Mouse (Mus musculus) forebrain, embryonic 11.5 days (tissue): ENCODE data around the gene Dao. TPM values are rescaled to one million over a fixed set of nuclear protein-coding genes. Genes with fewer than 3 reads are reported as not detected.

Experiments used
- ATAC-seq: fragments of 200-750 bp; cut with Nextera tagmentation; replicated peaks from 2 replicates; pipeline ENCODE4 v1.8.0; 2017; ENCODE audit warnings: moderate TSS enrichment; ENCODE audit not compliant: low FRiP score
- DNase-seq: peaks from one replicate; pipeline ENCODE4 v3.0.0-alpha.2; 2017; ENCODE audit warnings: low spot score
- H3K27ac ChIP-seq: fragments of 300-500 bp; sonication (generic); 2 replicates; pipeline ENCODE4 v1.5.1; 2014; ENCODE audit warnings: low read depth, low read length
- H3K27me3 ChIP-seq: fragments of 300-500 bp; sonication (generic); 2 replicates; pipeline ENCODE4 v1.6.1; 2014; ENCODE audit warnings: mild to moderate bottlenecking, low read length, mixed read lengths; ENCODE audit not compliant: control insufficient read depth, insufficient read depth
- H3K36me3 ChIP-seq: fragments of 300-500 bp; sonication (generic); 2 replicates; pipeline ENCODE4 v1.6.1; 2014; ENCODE audit warnings: mild to moderate bottlenecking, low read length, moderate library complexity, mixed read lengths; ENCODE audit not compliant: control insufficient read depth, insufficient read depth
- H3K4me1 ChIP-seq: fragments of 300-500 bp; sonication (generic); replicated peaks from 2 replicates; pipeline ENCODE4 v1.6.1; 2014; ENCODE audit warnings: low read length, mixed read lengths; ENCODE audit not compliant: control insufficient read depth, insufficient read depth
- H3K4me2 ChIP-seq: fragments of 300-500 bp; sonication (generic); 2 replicates; pipeline ENCODE4 v1.6.1; 2014; ENCODE audit warnings: low read depth, mild to moderate bottlenecking, low read length, moderate library complexity, mixed read lengths; ENCODE audit not compliant: severe bottlenecking
- H3K4me3 ChIP-seq: fragments of 300-500 bp; sonication (generic); 2 replicates; pipeline ENCODE4 v1.5.1; 2014; ENCODE audit warnings: low read depth, low read length
- H3K9ac ChIP-seq: fragments of 300-500 bp; sonication (generic); 2 replicates; pipeline ENCODE4 v1.6.1; 2014; ENCODE audit warnings: low read length
- H3K9me3 ChIP-seq: fragments of 300-500 bp; sonication (generic); 2 replicates; pipeline ENCODE4 v1.6.1; 2016; ENCODE audit warnings: low read length, mixed read lengths; ENCODE audit not compliant: control insufficient read depth
- WGBS: fragments of 180-500 bp; shearing (Covaris S2); extraction: QIAGEN DNeasy Blood & Tissue Kit; methylation state at CpG from one replicate; pipeline ENCODE4 v1.1.7; 2014; 5-methylcytosine and 5-hydroxymethylcytosine counted together
- polyA plus RNA-seq: library from polyadenylated mRNA; unstranded; fragments of >200 nt; fragmentation: Nextera tagmentation; extraction: Ambion mirVana; gene quantifications from 2 replicates; pipeline ENCODE4 v1.2.1, GENCODE M21; 2014

Dao gene
- polyA plus RNA-seq, 1 experiment from 2014 or later: not detected

DNA sequence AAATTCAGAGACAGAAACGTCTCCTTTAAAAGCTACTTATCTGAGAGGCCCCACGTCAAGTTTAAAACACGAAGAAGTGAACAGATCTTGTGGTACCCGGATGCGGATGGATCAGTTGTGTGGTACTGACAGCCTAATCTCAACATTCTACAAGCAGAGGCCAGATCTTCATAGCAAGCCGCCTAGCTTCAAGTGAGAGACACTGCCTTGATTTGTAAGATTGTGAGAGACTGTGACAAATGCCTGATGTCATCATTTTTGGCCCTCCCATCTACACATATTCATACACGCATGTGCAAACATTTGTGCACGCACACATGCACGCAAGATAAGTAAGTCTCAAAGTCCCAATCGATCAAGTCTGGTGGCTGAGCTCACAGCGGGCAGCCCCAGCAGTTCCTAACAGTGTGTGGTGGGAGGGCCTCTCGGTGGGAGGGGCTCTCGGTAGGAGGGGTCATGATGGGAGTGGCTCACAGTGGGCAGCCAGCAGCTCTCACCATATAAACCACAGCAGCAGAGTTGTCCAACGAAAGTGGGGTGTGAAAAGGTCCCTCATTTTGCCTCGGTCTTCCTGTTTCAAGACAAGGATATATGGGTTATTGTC is 37.9 kb downstream of the Dao start:
- 23% methylated on average over 15 of the region's 15 CpGs for WGBS
- ATAC-seq: no peak
- Histone ChIP-seq H3K9me3 (no peaks in the 10 kb centered on the region), H3K9ac (no peak overlapping the region), H3K36me3 (no peaks in the 10 kb centered on the region), H3K4me3 (no peak overlapping the region), H3K27me3 (no peaks in the 10 kb centered on the region), H3K4me1 (peaks cover 10% of the 10 kb centered on the region), H3K27ac (no peak overlapping the region), H3K4me2 (peak overlapping the region; percentile 27; the same call in 1 of the 2 replicates)
- peak; percentile 63 for DNase-seq

- H3K27me3 ChIP-seq: no peaks in the 10 kb centered on the region
- H3K9me3 ChIP-seq: no peaks in the 10 kb centered on the region
- H3K36me3 ChIP-seq: no peaks in the 10 kb centered on the region
- no peak overlapping the region for H3K9ac ChIP-seq
- H3K27ac ChIP-seq: no peak overlapping the region
- WGBS: 86% methylated on average over 4 of the region's 4 CpGs
- H3K4me2 ChIP-seq: no peak overlapping the region
- peaks cover 10% of the 10 kb centered on the region for H3K4me1 ChIP-seq
- ATAC-seq (no peak), DNase-seq (no peak)
- no peak overlapping the region for H3K4me3 ChIP-seq
Measured at GRCm38 (mm10) chr5:114043800-114044199, 40.3 kb downstream of the Dao start.

- Histone ChIP-seq H3K4me1 (peaks cover 10% of the 10 kb centered on the region), H3K4me3 (no peak overlapping the region), H3K36me3 (no peaks in the 10 kb centered on the region), H3K27me3 (no peaks in the 10 kb centered on the region), H3K27ac (no peak overlapping the region), H3K4me2 (no peak overlapping the region), H3K9me3 (no peaks in the 10 kb centered on the region), H3K9ac (no peak overlapping the region)
- WGBS: 81% methylated on average over 1 of the region's 1 CpGs
- ATAC-seq (no peak), DNase-seq (no peak)
Measured at GRCm38 (mm10) chr5:114045134-114045533, 41.6 kb downstream of the Dao start.

- Histone ChIP-seq H3K27ac (no peak overlapping the region), H3K4me3 (no peak overlapping the region), H3K9me3 (no peaks in the 10 kb centered on the region), H3K4me1 (peaks cover 7% of the 10 kb centered on the region), H3K9ac (no peak overlapping the region), H3K36me3 (no peaks in the 10 kb centered on the region), H3K27me3 (no peaks in the 10 kb centered on the region), H3K4me2 (no peak overlapping the region)
- DNase-seq: no peak
- 79% methylated on average over 3 of the region's 3 CpGs for WGBS
- no peak for ATAC-seq
Measured at GRCm38 (mm10) chr5:114046151-114046550, 42.6 kb downstream of the Dao start.

DNA sequence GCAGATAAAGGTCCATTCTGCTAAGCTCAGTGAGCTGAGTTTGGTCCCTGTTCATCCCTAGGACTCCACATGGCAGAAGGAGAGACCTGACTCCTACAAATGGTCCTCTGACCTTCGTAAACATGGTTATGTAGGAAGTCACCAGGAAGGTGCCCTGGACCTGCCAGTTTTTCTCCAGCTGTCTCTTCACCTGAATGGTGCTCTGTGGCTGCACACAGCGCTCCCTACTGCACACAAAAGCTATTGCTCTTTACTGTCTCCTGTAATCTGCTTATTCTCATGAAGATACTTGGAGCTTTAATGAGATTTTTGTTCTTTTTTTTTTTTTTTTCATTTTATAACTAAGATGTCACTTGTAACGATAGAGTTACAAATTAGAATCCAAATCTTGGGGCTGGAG is 43.1 kb downstream of the Dao start:
- DNase-seq: no peak
- no peaks in the 10 kb centered on the region for H3K36me3 ChIP-seq
- H3K4me1 ChIP-seq: peaks cover 3% of the 10 kb centered on the region
- no peak for ATAC-seq
- no peaks in the 10 kb centered on the region for H3K9me3 ChIP-seq
- no peaks in the 10 kb centered on the region for H3K27me3 ChIP-seq
- H3K4me2 ChIP-seq: no peak overlapping the region
- no peak overlapping the region for H3K4me3 ChIP-seq
- H3K27ac ChIP-seq: no peak overlapping the region
- 57% methylated on average over 3 of the region's 3 CpGs for WGBS
- no peak overlapping the region for H3K9ac ChIP-seq

DNA sequence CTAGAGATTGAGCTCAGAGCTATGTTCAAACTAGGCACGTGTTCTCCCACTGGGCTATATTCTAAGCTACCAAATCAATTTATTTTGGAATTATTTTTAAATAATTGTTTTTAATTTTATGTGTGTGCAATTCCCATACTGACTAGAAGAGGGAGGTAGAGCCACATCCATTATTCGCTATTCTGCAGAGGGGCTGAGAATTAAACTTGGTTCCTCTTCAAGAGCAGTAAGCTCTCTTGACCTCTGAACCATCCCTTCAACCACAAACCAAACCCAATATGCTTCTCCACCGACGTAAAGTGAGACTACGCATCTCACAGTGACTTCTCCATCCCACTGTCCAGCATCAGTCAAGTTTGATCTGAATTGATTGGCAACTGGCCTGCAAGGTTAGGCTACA is 43.7 kb downstream of the Dao start:
- no peak overlapping the region for H3K4me2 ChIP-seq
- WGBS: 79% methylated on average over 5 of the region's 5 CpGs
- no peaks in the 10 kb centered on the region for H3K4me1 ChIP-seq
- ATAC-seq: no peak
- no peaks in the 10 kb centered on the region for H3K27me3 ChIP-seq
- no peak overlapping the region for H3K9ac ChIP-seq
- no peak for DNase-seq
- no peaks in the 10 kb centered on the region for H3K36me3 ChIP-seq
- H3K27ac ChIP-seq: no peak overlapping the region
- H3K4me3 ChIP-seq: no peak overlapping the region
- no peaks in the 10 kb centered on the region for H3K9me3 ChIP-seq

- 58% methylated on average over 12 of the region's 12 CpGs for WGBS
- H3K4me2 ChIP-seq: no peak overlapping the region
- no peak overlapping the region for H3K27ac ChIP-seq
- no peak overlapping the region for H3K9ac ChIP-seq
- H3K27me3 ChIP-seq: no peaks in the 10 kb centered on the region
- ATAC-seq: no peak
- DNase-seq: no peak
- no peaks in the 10 kb centered on the region for H3K9me3 ChIP-seq
- no peaks in the 10 kb centered on the region for H3K4me1 ChIP-seq
- H3K36me3 ChIP-seq: no peaks in the 10 kb centered on the region
- H3K4me3 ChIP-seq: no peak overlapping the region
Measured at GRCm38 (mm10) chr5:114048731-114049308, 45.3 kb downstream of the Dao start.

GRCm38 (mm10) chr5:114052246-114052761 is 48.8 kb downstream of the Dao start:
- 41% methylated on average over 9 of the region's 9 CpGs for WGBS
- Histone ChIP-seq H3K9ac (no peak overlapping the region), H3K4me2 (peak overlapping the region; percentile 31), H3K36me3 (no peaks in the 10 kb centered on the region), H3K9me3 (no peaks in the 10 kb centered on the region), H3K4me3 (no peak overlapping the region), H3K27ac (no peak overlapping the region), H3K27me3 (no peaks in the 10 kb centered on the region), H3K4me1 (no peaks in the 10 kb centered on the region)
- DNase-seq (peak; percentile 83), ATAC-seq (no peak)
